Comparison of ENCODE assay signal across 8 mouse cellular contexts in genomic region chr5:137630602-137631001, GRCm38 (mm10). TPM values are rescaled to one million over a fixed set of nuclear protein-coding genes. Genes with fewer than 3 reads are reported as not detected.
A peak's percentile ranks its signal among the peaks of the same experiment; 100 is the strongest.
DNase-seq lines count a peak whose midpoint lies in the region; ATAC-seq and TF ChIP-seq lines count a peak whose summit lies in the region.

No protein-coding gene starts in this region.

- no peak overlapping the region for H3K27ac ChIP-seq in neural tube, embryonic 11.5 days (ENCODE audit: low read depth, low read length)
- H3K27ac ChIP-seq in embryonic fibroblast, embryonic 13.5 days (ENCODE audit: insufficient read depth, low read length): 0 out of 2 replicates have a peak overlapping the region, but pooled peaks have one; percentile 6
- H3K27ac ChIP-seq in hindbrain, embryonic 13.5 days: peak overlapping the region; percentile 25
- H3K27ac ChIP-seq in liver, embryonic 12.5 days: peak overlapping the region; percentile 96
- H3K27ac ChIP-seq in neural tube, embryonic 14.5 days (ENCODE audit: low read depth, low read length): no peak overlapping the region

- no peak for TF ChIP-seq CTCF in embryonic fibroblast, embryonic 13.5 days (IDR thresholded peaks at IDR 0.05; ENCODE audit: borderline replicate concordance, insufficient read depth, low read length)

- 31% methylated on average over 3 of the region's 3 CpGs for WGBS in neural tube, embryonic 11.5 days
- WGBS in hindbrain, embryonic 13.5 days: 34% methylated on average over 3 of the region's 3 CpGs
- 22% methylated on average over 3 of the region's 3 CpGs for WGBS in liver, embryonic 12.5 days (ENCODE audit: insufficient replicate concordance)
- WGBS in neural tube, embryonic 14.5 days: 34% methylated on average over 3 of the region's 3 CpGs

- no peaks in the 10 kb centered on the region for H3K9me3 ChIP-seq in neural tube, embryonic 11.5 days (ENCODE audit: control insufficient read depth, low read length)
- H3K9me3 ChIP-seq in hindbrain, embryonic 13.5 days: no peaks in the 10 kb centered on the region
- no peaks in the 10 kb centered on the region for H3K9me3 ChIP-seq in liver, embryonic 12.5 days (replicated peaks)
- no peaks in the 10 kb centered on the region for H3K9me3 ChIP-seq in neural tube, embryonic 14.5 days (ENCODE audit: control insufficient read depth, low read length)

- H3K4me3 ChIP-seq in neural tube, embryonic 11.5 days (ENCODE audit: low read depth, low read length): peak overlapping the region; percentile 91
- peak overlapping the region; percentile 5; the same call in 1 of the 2 replicates for H3K4me3 ChIP-seq in embryonic fibroblast, embryonic 13.5 days (ENCODE audit: insufficient read depth, low read length)
- peak overlapping the region; percentile 80; the same call in 1 of the 2 replicates for H3K4me3 ChIP-seq in hindbrain, embryonic 13.5 days
- H3K4me3 ChIP-seq in liver, embryonic 12.5 days: peak overlapping the region; percentile 84
- peak overlapping the region; percentile 82; the same call in 1 of the 2 replicates for H3K4me3 ChIP-seq in neural tube, embryonic 14.5 days (ENCODE audit: low read depth, low read length)

- 0 out of 2 replicates have a peak overlapping the region, but pooled peaks have one; percentile 8 for H3K9ac ChIP-seq in neural tube, embryonic 11.5 days (ENCODE audit: low read length)
- H3K9ac ChIP-seq in hindbrain, embryonic 13.5 days: peak overlapping the region; percentile 82
- H3K9ac ChIP-seq in liver, embryonic 12.5 days: peak overlapping the region; percentile 85
- H3K9ac ChIP-seq in neural tube, embryonic 14.5 days (replicated peaks; ENCODE audit: low read depth, low read length): 0 out of 2 replicates have a peak overlapping the region, but pooled peaks have one; percentile 37

- peaks cover 20% of the 10 kb centered on the region for H3K4me1 ChIP-seq in neural tube, embryonic 11.5 days (ENCODE audit: control insufficient read depth, insufficient read depth, low read length)
- H3K4me1 ChIP-seq in embryonic fibroblast, embryonic 13.5 days (ENCODE audit: control insufficient read depth, insufficient read depth, low read length): peaks cover 9% of the 10 kb centered on the region; the same call in 1 of the 2 replicates
- peaks cover 58% of the 10 kb centered on the region for H3K4me1 ChIP-seq in hindbrain, embryonic 13.5 days (replicated peaks)
- H3K4me1 ChIP-seq in liver, embryonic 12.5 days: peaks cover 49% of the 10 kb centered on the region
- H3K4me1 ChIP-seq in neural tube, embryonic 14.5 days (ENCODE audit: control insufficient read depth, insufficient read depth, low read length): peaks cover 26% of the 10 kb centered on the region

- peak overlapping the region; percentile 82 for H3K4me2 ChIP-seq in neural tube, embryonic 11.5 days (ENCODE audit: low read depth)
- H3K4me2 ChIP-seq in hindbrain, embryonic 13.5 days: peak overlapping the region; percentile 84
- H3K4me2 ChIP-seq in liver, embryonic 12.5 days: peak overlapping the region; percentile 93
- peak overlapping the region; percentile 91 for H3K4me2 ChIP-seq in neural tube, embryonic 14.5 days (ENCODE audit: low read depth, low read length)

- no peak for ATAC-seq in neural tube, embryonic 11.5 days (ENCODE audit: insufficient read depth, low FRiP score, low TSS enrichment)
- no peak for ATAC-seq in hindbrain, embryonic 13.5 days (ENCODE audit: low FRiP score)
- no peak for ATAC-seq in liver, embryonic 12.5 days
- no peak for ATAC-seq in neural tube, embryonic 14.5 days (ENCODE audit: low read depth)
- ATAC-seq in CD4-positive, CD25-positive, alpha-beta regulatory T cell, adult 4 months: no peak

- TF ChIP-seq POLR2A in embryonic fibroblast, embryonic 13.5 days (IDR thresholded peaks at IDR 0.05; ENCODE audit: low read depth, low read length): no peak

- H3K36me3 ChIP-seq in neural tube, embryonic 11.5 days (ENCODE audit: control insufficient read depth, insufficient read depth, low read length): no peaks in the 10 kb centered on the region; the same call in 1 of the 2 replicates
- H3K36me3 ChIP-seq in hindbrain, embryonic 13.5 days: peaks cover 16% of the 10 kb centered on the region
- H3K36me3 ChIP-seq in liver, embryonic 12.5 days: peaks cover 40% of the 10 kb centered on the region
- peaks cover 11% of the 10 kb centered on the region; the same call in 1 of the 2 replicates for H3K36me3 ChIP-seq in neural tube, embryonic 14.5 days (ENCODE audit: control insufficient read depth, insufficient read depth, low read length)

- H3K27me3 ChIP-seq in neural tube, embryonic 11.5 days (ENCODE audit: control insufficient read depth, insufficient read depth, low read length): no peaks in the 10 kb centered on the region
- no peaks in the 10 kb centered on the region for H3K27me3 ChIP-seq in hindbrain, embryonic 13.5 days
- 0 out of 2 replicates have a peak, but pooled peaks cover 5% of the 10 kb centered on the region for H3K27me3 ChIP-seq in liver, embryonic 12.5 days (replicated peaks)
- H3K27me3 ChIP-seq in neural tube, embryonic 14.5 days (ENCODE audit: control insufficient read depth, insufficient read depth, low read length): no peaks in the 10 kb centered on the region

- DNase-seq in neural tube, embryonic 11.5 days (ENCODE audit: low spot score): no peak
- DNase-seq in neural tube, embryonic 10.5 days (ENCODE audit: extremely low spot score, low spot score): no peak
- DNase-seq in cerebellum, postnatal 10 days: no peak

RNA-seq across cellular contexts. Expression of gene Gm20605, which starts 1.6 kb away (rescaled TPM):
- polyA plus RNA-seq in neural tube, embryonic 11.5 days (2014; fragmentation: Nextera tagmentation; extraction: Ambion mirVana): 6.7 and 8.2 TPM in 2 replicates
- 3.0 and 3.5 TPM in 2 replicates for polyA plus RNA-seq in embryonic fibroblast, embryonic 13.5 days (2011; ENCODE audit: insufficient read length, low read depth, missing spikeins)
- polyA plus RNA-seq in hindbrain, embryonic 13.5 days (2015; fragmentation: Nextera tagmentation; extraction: Ambion mirVana): 7.9 and 8.9 TPM in 2 replicates
- polyA plus RNA-seq in liver, embryonic 12.5 days (2016; fragmentation: Nextera tagmentation; extraction: Ambion mirVana): 7.8 and 9.0 TPM in 2 replicates
- 6.5 and 7.9 TPM in 2 replicates for polyA plus RNA-seq in neural tube, embryonic 14.5 days (2014; fragmentation: Nextera tagmentation; extraction: Ambion mirVana)
- 10 to 100 TPM; 11.5 to 15.5 TPM for polyA plus RNA-seq in CD4-positive, CD25-positive, alpha-beta regulatory T cell, adult 4 months (2017; shearing (Covaris generic))

RNA-seq across cellular contexts. Expression of gene Lrch4, which starts 1.7 kb away (rescaled TPM):
- 31.6 and 39.0 TPM in 2 replicates for polyA plus RNA-seq in neural tube, embryonic 11.5 days (2014; fragmentation: Nextera tagmentation; extraction: Ambion mirVana)
- 17.5 and 29.1 TPM in 2 replicates for polyA plus RNA-seq in embryonic fibroblast, embryonic 13.5 days (2011; ENCODE audit: insufficient read length, low read depth, missing spikeins)
- polyA plus RNA-seq in hindbrain, embryonic 13.5 days (2015; fragmentation: Nextera tagmentation; extraction: Ambion mirVana): 19.9 and 23.4 TPM in 2 replicates
- 33.4 and 36.0 TPM in 2 replicates for polyA plus RNA-seq in liver, embryonic 12.5 days (2016; fragmentation: Nextera tagmentation; extraction: Ambion mirVana)
- 16.0 and 18.4 TPM in 2 replicates for polyA plus RNA-seq in neural tube, embryonic 14.5 days (2014; fragmentation: Nextera tagmentation; extraction: Ambion mirVana)
- 10 to 100 TPM; 46.5 to 81.2 TPM for polyA plus RNA-seq in CD4-positive, CD25-positive, alpha-beta regulatory T cell, adult 4 months (2017; shearing (Covaris generic))

RNA-seq across cellular contexts. Expression of gene Fbxo24, which starts 1.8 kb away (rescaled TPM):
- 0.21 TPM in 1 of 2 replicates, not detected in the other for polyA plus RNA-seq in neural tube, embryonic 11.5 days (2014; fragmentation: Nextera tagmentation; extraction: Ambion mirVana)
- 0.60 and 0.67 TPM in 2 replicates for polyA plus RNA-seq in embryonic fibroblast, embryonic 13.5 days (2011; ENCODE audit: insufficient read length, low read depth, missing spikeins)
- 0.17 and 0.21 TPM in 2 replicates for polyA plus RNA-seq in hindbrain, embryonic 13.5 days (2015; fragmentation: Nextera tagmentation; extraction: Ambion mirVana)
- polyA plus RNA-seq in liver, embryonic 12.5 days (2016; fragmentation: Nextera tagmentation; extraction: Ambion mirVana): 0.10 TPM in 1 of 2 replicates, not detected in the other
- 0.19 TPM in 1 of 2 replicates, not detected in the other for polyA plus RNA-seq in neural tube, embryonic 14.5 days (2014; fragmentation: Nextera tagmentation; extraction: Ambion mirVana)
- polyA plus RNA-seq in CD4-positive, CD25-positive, alpha-beta regulatory T cell, adult 4 months (2017; shearing (Covaris generic)): under 1 TPM; 0.46 to 0.49 TPM

RNA-seq across cellular contexts. Expression of gene Sap25, which starts 10.5 kb away (rescaled TPM):
- 5.6 and 6.0 TPM in 2 replicates for polyA plus RNA-seq in neural tube, embryonic 11.5 days (2014; fragmentation: Nextera tagmentation; extraction: Ambion mirVana)
- 2.5 and 3.4 TPM in 2 replicates for polyA plus RNA-seq in embryonic fibroblast, embryonic 13.5 days (2011; ENCODE audit: insufficient read length, low read depth, missing spikeins)
- polyA plus RNA-seq in hindbrain, embryonic 13.5 days (2015; fragmentation: Nextera tagmentation; extraction: Ambion mirVana): 4.8 and 5.2 TPM in 2 replicates
- 6.0 and 6.5 TPM in 2 replicates for polyA plus RNA-seq in liver, embryonic 12.5 days (2016; fragmentation: Nextera tagmentation; extraction: Ambion mirVana)
- polyA plus RNA-seq in neural tube, embryonic 14.5 days (2014; fragmentation: Nextera tagmentation; extraction: Ambion mirVana): 5.7 and 5.9 TPM in 2 replicates
- polyA plus RNA-seq in CD4-positive, CD25-positive, alpha-beta regulatory T cell, adult 4 months (2017; shearing (Covaris generic)): 10 to 100 TPM; 43.0 to 46.6 TPM

RNA-seq across cellular contexts. Expression of gene Irs3, which starts 14.9 kb away (rescaled TPM):
- polyA plus RNA-seq in neural tube, embryonic 11.5 days (2014; fragmentation: Nextera tagmentation; extraction: Ambion mirVana): 0.12 and 0.24 TPM in 2 replicates
- polyA plus RNA-seq in embryonic fibroblast, embryonic 13.5 days (2011; ENCODE audit: insufficient read length, low read depth, missing spikeins): 0.22 and 0.37 TPM in 2 replicates
- 0.09 and 0.16 TPM in 2 replicates for polyA plus RNA-seq in hindbrain, embryonic 13.5 days (2015; fragmentation: Nextera tagmentation; extraction: Ambion mirVana)
- polyA plus RNA-seq in liver, embryonic 12.5 days (2016; fragmentation: Nextera tagmentation; extraction: Ambion mirVana): 0.05 and 0.07 TPM in 2 replicates
- 0.31 TPM in 1 of 2 replicates, not detected in the other for polyA plus RNA-seq in neural tube, embryonic 14.5 days (2014; fragmentation: Nextera tagmentation; extraction: Ambion mirVana)
- polyA plus RNA-seq in CD4-positive, CD25-positive, alpha-beta regulatory T cell, adult 4 months (2017; shearing (Covaris generic)): not detected

Comparison
In these comparisons a context has a peak if more than half of its experiments do, and no peak if none do; other contexts are left out.
1. H3K27ac ChIP-seq: peak in embryonic fibroblast, embryonic 13.5 days (single experiment), hindbrain, embryonic 13.5 days (single experiment) and liver, embryonic 12.5 days (single experiment); none in neural tube, embryonic 11.5 days (single experiment) and neural tube, embryonic 14.5 days (single experiment).
2. H3K4me3 ChIP-seq: peak in every context shown above with its lines; median percentile 91 in neural tube, embryonic 11.5 days; 84 in liver, embryonic 12.5 days; 82 in neural tube, embryonic 14.5 days; 80 in hindbrain, embryonic 13.5 days; 5 in embryonic fibroblast, embryonic 13.5 days.
3. H3K9ac ChIP-seq: peak in every context shown above with its lines; median percentile 85 in liver, embryonic 12.5 days; 82 in hindbrain, embryonic 13.5 days; 37 in neural tube, embryonic 14.5 days; 8 in neural tube, embryonic 11.5 days.
4. Peak in every context shown above with its lines, with median percentiles within 50 percentile points of each other: H3K4me2 ChIP-seq.